Mouse (Mus musculus) kidney, postnatal 10 days (tissue): ENCODE measurements around the gene Pde6h.

Experiments used
- DNase-seq: peaks from one replicate; pipeline ENCODE4 v3.0.0; 2021; ENCODE audit warnings: mixed read lengths

Gene Pde6h

DNA sequence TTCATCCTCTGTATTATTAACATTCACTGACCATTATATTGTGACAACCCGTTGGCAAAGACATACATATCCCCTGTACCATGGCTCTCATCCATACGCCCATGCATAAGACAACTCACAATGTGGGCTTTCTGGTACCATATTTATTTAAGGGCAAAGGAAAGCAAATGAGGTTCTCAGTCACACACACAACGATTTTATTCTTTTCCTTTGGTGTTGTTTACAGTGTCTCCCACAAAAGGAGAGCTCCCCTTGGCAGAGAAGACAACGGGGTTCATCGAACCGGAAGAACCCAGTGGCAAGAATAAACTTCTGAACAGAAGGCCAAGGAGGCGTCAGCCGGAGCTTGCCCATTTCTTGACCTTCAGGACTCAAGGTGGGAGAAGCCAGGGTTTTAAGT, at the start of gene Pde6h:
Gene Pde6h (plus strand): TSS at position 301 of the 400 bp plus-strand sequence.
- DNase-seq: no peak

DNA sequence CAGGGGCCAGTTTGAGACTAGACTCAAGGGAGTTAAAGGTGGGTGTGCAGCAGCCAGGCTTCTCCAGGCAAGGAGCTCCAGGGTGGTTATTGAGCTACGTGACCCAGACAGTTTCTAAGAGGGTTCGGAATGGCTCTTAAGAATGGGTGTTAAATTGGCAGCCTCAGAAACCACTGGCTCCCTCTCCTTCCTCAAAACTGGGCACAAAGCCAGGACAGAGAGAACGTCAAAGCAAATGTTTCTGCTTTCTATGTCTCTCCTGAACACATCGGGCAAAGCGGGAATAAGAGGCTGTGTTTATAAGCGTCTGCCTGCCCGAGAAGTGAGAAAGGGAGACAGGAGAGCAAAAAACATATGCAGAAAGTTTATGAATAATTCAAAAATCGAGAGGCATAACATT, 49.0 kb upstream of the Pde6h start:
- peak; percentile 48 for DNase-seq

- DNase-seq: peak; percentile 66
Measured at GRCm38 (mm10) chr6:136875670-136876069, 48.0 kb upstream of the Pde6h start, which contains the start of gene Mgp. Gene Mgp (minus strand): TSS chr6:136875823.

GRCm38 (mm10) chr6:136881678-136882077, 42.0 kb upstream of the Pde6h start:
- DNase-seq: no peak

GRCm38 (mm10) chr6:136883431-136883915, 40.2 kb upstream of the Pde6h start:
- peak; percentile 80 for DNase-seq

GRCm38 (mm10) chr6:136883961-136884360, 39.7 kb upstream of the Pde6h start:
- DNase-seq: no peak

DNA sequence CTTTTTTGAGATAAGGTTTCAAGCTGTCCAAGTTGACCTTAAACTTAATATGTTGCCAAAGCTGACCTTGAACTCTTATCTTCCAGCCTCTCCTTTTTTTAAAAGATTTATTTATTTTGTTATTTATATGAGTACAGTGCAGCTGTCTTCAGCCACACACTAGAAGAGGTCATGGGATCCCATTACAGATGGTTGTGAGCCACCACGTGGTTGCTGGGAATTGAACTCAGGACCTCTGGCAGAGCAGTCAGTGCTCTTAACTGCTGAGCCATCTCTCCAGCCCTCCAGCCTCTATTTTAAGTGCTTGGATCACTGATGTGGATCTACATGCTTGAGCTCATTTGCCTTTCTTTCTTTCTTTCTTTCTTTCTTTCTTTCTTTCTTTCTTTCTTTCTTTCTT, 38.9 kb upstream of the Pde6h start:
- DNase-seq: peak; percentile 49

GRCm38 (mm10) chr6:136887854-136888253, 35.8 kb upstream of the Pde6h start:
- peak; percentile 78 for DNase-seq

DNA sequence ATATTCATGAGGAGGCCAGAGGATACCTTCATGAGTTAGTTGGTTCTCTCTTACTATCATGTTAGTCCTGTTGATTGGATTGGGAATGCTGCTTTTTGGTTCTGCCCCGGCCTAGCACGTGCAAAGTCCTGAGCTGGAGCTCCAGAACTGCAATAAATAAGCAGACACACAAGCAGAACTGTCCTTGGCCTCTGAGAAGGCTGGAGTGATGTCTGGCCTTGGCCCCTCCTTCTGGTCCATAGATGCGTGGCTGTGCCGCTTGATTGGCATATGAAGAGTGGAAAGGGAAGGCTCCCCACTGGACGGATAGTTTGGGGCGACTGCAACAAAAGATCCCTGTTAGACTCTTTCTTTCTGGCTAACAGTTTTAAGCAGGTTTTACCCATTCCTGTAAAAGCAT, 34.6 kb upstream of the Pde6h start:
- no peak for DNase-seq

- DNase-seq: no peak
Measured at GRCm38 (mm10) chr6:136889554-136889953, 34.1 kb upstream of the Pde6h start.

DNA sequence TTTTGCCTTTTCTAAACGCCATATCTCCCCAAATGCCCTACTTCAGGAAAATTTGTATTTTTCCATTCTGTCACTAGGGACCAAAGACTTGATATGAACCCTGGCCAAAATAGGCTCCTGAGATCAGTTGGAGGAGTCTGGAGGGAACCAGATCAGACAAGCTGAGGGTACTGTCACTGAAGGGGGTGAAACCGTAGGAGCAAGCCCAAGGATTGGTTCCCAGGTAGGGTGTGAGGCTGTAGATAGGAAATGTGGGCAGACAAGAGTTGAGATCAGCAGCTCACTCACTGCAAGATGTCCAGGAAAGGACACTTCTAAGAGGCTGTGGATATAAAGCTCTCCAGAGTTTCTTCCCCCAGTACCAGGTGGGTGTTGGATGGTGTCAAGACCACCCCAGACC, 31.6 kb upstream of the Pde6h start:
- DNase-seq: no peak

- peak; percentile 69 for DNase-seq
Measured at GRCm38 (mm10) chr6:136894532-136895339, 28.9 kb upstream of the Pde6h start.

- no peak for DNase-seq
Measured at GRCm38 (mm10) chr6:136897789-136898188, 25.8 kb upstream of the Pde6h start.

DNA sequence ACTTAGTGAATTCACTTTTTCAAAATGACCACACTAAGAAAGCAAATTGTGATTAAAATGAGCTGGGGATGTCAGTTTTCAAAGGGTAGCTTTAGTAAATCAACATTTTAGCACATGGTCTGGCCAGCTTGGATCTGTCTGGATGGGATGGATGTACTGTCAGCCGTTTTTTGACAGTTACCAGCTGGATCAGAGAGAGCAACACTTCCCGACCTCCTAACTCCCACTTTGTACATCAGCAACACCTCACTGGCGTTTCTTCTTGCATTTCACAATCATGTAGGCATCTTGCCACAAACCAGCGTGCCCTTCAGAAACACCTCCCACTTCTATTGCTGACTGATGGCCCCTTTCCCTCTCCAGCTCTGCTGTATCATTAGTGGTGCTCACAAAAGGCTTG, 25.4 kb upstream of the Pde6h start:
- peak; percentile 43 for DNase-seq

DNA sequence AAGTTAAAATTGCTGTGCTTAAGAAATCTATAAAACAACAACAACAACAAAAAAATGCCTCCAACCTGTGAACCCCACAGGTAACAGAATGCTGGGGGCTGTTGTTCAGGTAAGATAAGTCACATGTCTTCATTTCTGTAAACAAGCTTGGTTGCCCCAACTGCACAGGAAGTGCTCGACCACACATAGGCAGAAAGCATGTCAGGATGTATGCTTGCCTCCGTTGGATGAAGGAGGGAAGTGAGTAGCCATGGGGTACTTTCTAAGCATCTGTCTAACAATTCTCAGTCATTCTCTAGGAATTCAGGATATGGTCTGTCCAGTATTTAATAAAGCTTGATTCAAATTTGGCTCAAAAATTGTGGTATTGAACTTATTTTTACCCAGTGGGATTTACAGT, 24.7 kb upstream of the Pde6h start:
- DNase-seq: no peak

GRCm38 (mm10) chr6:136900369-136901009, 23.1 kb upstream of the Pde6h start:
- no peak for DNase-seq

DNA sequence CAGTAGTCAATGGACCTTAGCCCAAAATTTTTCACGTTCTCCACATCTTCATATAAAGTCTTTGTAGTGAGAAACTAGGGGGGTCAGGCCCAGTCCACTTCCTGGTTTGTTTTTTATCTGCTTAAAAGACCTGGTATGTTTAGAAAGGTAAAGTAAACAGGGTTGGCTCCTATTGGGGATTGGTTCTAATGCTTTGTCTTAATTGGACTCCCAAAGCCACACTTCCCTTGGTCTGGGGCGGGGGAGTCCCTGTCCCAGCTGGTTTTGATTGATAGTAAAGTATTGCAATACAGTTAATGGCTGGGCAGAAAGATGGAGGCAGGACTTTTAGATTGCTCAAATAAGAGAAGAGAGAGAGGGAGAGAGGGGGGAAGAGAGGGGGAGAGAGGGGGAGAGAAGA, 22.6 kb upstream of the Pde6h start:
- no peak for DNase-seq

- no peak for DNase-seq
Measured at GRCm38 (mm10) chr6:136902527-136902926, 21.1 kb upstream of the Pde6h start.

DNA sequence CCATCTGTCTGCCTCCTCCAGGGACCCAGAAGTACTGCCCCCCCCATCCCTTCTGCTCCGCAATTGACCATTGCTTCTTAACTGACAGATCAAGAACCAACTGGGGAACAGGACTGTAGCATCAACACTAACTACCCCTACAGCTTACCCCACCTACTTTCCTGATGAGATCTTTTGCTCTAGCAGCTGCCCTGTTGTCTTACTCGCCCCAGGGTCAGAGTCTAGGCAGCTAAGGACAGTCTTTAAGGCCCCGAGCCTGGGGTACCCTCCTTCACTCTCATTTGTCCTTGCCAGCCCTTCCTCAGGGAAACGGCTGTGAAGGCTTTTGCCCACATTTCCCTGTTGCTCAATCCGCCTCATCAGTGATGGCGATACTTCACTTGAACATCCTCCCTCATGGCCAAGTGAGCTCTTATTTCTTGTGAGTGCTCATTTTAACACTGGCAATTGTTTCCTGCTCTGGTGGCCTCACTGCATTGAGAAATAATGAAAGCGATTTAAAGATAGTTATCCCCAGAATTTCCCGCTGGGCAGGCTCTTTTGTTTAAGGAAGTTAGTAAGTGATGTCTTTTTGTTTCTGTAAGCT, 19.7 kb upstream of the Pde6h start:
- no peak for DNase-seq

DNA sequence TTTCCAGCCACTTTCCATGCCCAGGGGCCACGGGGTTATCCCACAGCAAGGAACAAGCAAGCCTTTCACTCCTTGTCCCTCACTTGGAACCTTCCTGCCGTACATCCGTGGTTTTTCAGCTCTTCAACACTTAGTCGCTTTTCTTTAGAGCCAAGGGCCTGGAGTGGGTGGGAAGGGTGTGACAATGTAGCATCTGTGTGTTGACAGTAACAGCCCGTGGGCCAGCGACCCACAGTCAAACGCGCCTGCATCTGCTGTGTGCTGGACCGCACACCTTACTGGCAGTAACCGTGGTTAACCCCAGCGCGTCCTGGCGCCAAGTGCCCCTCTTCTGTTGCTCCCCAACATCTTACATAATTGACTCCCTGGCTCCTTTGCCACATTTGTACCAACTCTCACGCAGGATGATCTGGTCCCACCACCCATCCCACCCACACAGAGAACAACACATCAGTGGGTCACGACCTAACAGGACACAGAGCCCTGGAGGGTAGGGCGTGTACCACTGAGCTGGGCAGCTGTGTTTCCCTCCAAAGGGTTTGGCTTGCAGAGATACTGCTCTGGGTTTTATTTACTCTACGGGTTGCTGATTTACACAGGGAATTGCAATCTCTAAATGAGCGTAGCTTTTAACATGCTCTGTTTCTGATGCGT, 17.2 kb upstream of the Pde6h start:
- DNase-seq: no peak

GRCm38 (mm10) chr6:136906937-136907293, 16.7 kb upstream of the Pde6h start:
- no peak for DNase-seq

DNA sequence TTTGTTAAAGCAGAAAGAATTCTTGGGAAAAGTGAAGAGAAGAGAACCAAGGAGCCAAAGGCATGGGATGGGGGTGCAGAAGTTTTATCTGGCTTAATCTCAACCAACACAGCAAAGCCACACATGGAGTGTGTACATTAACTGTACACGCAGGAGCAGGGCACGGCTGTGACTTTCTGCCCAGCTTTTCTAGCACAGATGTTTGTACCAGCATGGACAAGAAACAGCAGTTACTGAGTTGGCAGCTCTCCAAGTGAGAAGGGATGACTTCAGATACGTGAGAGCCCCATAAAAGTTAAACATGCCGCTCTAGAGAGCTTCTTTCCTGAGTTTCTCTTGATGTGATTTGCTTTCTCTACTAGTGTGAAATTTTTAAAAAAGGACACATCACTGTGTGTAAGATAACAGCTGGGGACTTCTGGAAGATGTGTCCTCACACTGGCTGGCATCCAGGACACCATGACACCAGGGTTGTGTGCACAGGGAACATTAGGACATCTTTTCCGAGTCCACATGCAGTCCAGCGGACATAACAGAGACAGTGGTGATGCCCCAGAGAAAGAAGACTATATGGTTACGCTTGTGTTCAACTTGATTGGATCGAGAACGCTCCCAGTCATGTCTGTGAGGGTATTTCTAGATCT, 13.3 kb upstream of the Pde6h start:
- peak; percentile 62 for DNase-seq

GRCm38 (mm10) chr6:136912751-136913265, 10.8 kb upstream of the Pde6h start:
- no peak for DNase-seq
